Mouse (Mus musculus) midbrain, embryonic 16.5 days (tissue): ENCODE measurements around the gene Gpnmb. TPM values are rescaled to one million over a fixed set of nuclear protein-coding genes. Genes with fewer than 3 reads are reported as not detected.

Source experiments
- ATAC-seq: fragments of 200-750 bp; cut with Nextera tagmentation; 2 replicates; pipeline ENCODE4 v1.8.0; 2017; ENCODE audit warnings: moderate TSS enrichment
- H3K27ac ChIP-seq: fragments of 300-500 bp; sonication (generic); 2 replicates; pipeline ENCODE4 v1.5.1; 2014; ENCODE audit warnings: mild to moderate bottlenecking, low read length, mixed read lengths
- H3K27me3 ChIP-seq: fragments of 300-500 bp; sonication (generic); 2 replicates; pipeline ENCODE4 v1.6.1; 2014; ENCODE audit warnings: low read depth, low read length, mixed read lengths; ENCODE audit not compliant: control insufficient read depth, insufficient read depth
- H3K36me3 ChIP-seq: fragments of 300-500 bp; sonication (generic); 2 replicates; pipeline ENCODE4 v1.6.1; 2014; ENCODE audit warnings: mild to moderate bottlenecking, low read length, moderate library complexity, mixed read lengths; ENCODE audit not compliant: control insufficient read depth, insufficient read depth
- H3K4me1 ChIP-seq: fragments of 300-500 bp; sonication (generic); 2 replicates; pipeline ENCODE4 v1.6.1; 2014; ENCODE audit warnings: mild to moderate bottlenecking, low read length, mixed read lengths; ENCODE audit not compliant: control insufficient read depth, insufficient read depth
- H3K4me2 ChIP-seq: fragments of 300-500 bp; sonication (generic); 2 replicates; pipeline ENCODE4 v1.6.1; 2014; ENCODE audit warnings: mild to moderate bottlenecking, low read length, mixed read lengths
- H3K4me3 ChIP-seq: fragments of 300-500 bp; sonication (generic); 2 replicates; pipeline ENCODE4 v1.5.1; 2014; ENCODE audit warnings: low read depth, mild to moderate bottlenecking, low read length, moderate library complexity, mixed read lengths
- H3K9ac ChIP-seq: fragments of 300-500 bp; sonication (generic); 2 replicates; pipeline ENCODE4 v1.6.1; 2014; ENCODE audit warnings: low read depth, low read length, mixed read lengths
- H3K9me3 ChIP-seq: fragments of 300-500 bp; sonication (generic); replicated peaks from 2 replicates; pipeline ENCODE4 v1.6.1; 2014; ENCODE audit warnings: mild to moderate bottlenecking, low read length, mixed read lengths; ENCODE audit not compliant: control insufficient read depth, poor library complexity, severe bottlenecking
- WGBS: fragments of 180-500 bp; shearing (Covaris S2); extraction: QIAGEN DNeasy Blood & Tissue Kit; methylation state at CpG from one replicate; pipeline ENCODE4 v1.1.7; 2014; 5-methylcytosine and 5-hydroxymethylcytosine counted together
- polyA plus RNA-seq: library from polyadenylated mRNA; unstranded; fragments of >200 nt; fragmentation: Nextera tagmentation; extraction: Ambion mirVana; gene quantifications from 2 replicates; pipeline ENCODE4 v1.2.1, GENCODE M21; 2015

The Gpnmb gene
- polyA plus RNA-seq, 1 experiment from 2014 or later, result 0.63 TPM

DNA sequence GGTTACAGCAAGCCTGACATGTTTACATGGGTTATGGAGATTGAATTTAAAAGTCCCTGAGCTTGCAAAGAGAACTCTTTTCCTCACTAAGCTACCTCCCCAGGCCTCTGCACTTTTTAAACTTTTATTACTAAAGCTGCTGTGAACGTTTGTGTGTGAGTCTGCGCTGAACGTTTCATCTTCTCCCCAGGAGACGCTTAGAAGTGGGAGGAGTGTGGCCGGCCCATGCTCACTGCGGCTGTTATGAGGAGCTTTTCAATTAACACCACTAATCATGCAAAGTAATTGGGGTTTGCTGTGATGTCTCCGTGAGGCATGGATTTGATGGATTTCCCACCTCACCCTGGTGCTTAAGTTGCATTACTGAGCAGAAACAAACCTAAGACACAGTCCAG is 27.2 kb upstream of the Gpnmb start:
- H3K4me3 ChIP-seq, result no peak overlapping the region
- H3K4me2 ChIP-seq, result peak overlapping the region; percentile 0; the same call in 1 of the 2 replicates
- ATAC-seq, result no peak
- no peaks in the 10 kb centered on the region for H3K27me3 ChIP-seq
- H3K4me1 ChIP-seq, result peaks cover 7% of the 10 kb centered on the region; the same call in 1 of the 2 replicates
- no peak overlapping the region for H3K9ac ChIP-seq
- no peaks in the 10 kb centered on the region for H3K9me3 ChIP-seq
- H3K27ac ChIP-seq, result no peak overlapping the region
- WGBS, result 37% methylated on average over 7 of the region's 7 CpGs
- no peaks in the 10 kb centered on the region for H3K36me3 ChIP-seq

DNA sequence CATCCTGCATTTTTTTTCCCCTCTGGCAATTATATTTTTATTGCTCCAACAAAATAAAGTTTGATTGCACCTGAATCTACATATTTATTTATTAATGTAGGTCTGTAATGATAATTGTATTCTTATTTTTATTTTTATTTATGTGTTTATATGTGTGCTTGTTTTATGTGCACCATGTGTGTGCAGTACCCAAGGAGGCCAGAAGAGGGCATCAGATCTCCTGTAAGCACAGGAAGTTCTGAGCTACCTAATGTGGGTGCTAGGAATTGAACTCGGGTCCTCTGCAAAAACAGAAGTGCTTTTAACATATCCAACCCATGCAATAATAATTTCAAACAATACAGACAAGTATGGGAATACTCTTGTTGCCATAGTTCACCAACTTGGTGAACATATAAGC is 26.7 kb upstream of the Gpnmb start:
- Histone ChIP-seq H3K27me3 (no peaks in the 10 kb centered on the region), H3K9ac (no peak overlapping the region), H3K4me1 (peaks cover 7% of the 10 kb centered on the region; the same call in 1 of the 2 replicates), H3K4me3 (no peak overlapping the region), H3K4me2 (no peak overlapping the region), H3K27ac (no peak overlapping the region), H3K36me3 (no peaks in the 10 kb centered on the region), H3K9me3 (no peaks in the 10 kb centered on the region)
- 96% methylated on average over 1 of the region's 1 CpGs for WGBS
- ATAC-seq, result no peak

DNA sequence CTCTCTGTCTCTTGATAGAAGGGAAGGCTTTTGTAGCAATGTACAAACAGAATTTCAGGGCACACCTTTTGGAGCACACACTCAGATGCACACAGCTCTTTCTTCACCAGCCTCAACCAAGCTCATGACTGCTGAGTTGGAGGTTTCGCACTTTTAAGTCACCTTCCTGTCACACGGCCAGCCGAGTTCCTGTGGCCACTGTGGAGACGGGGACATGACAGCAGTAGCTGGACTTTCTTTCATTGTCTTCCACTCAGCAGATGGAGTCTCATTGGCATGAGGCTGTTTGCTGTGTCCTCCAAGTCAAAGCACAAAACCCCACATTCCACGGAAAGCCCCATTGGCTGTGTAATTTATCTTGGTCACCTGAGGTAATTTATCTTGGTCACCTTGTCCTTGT is 25.2 kb upstream of the Gpnmb start:
- Histone ChIP-seq H3K27me3 (no peaks in the 10 kb centered on the region), H3K9ac (no peak overlapping the region), H3K27ac (no peak overlapping the region), H3K36me3 (no peaks in the 10 kb centered on the region), H3K4me1 (peaks cover 7% of the 10 kb centered on the region; the same call in 1 of the 2 replicates), H3K4me2 (no peak overlapping the region), H3K4me3 (no peak overlapping the region), H3K9me3 (no peaks in the 10 kb centered on the region)
- no peak for ATAC-seq
- 93% methylated on average over 5 of the region's 5 CpGs for WGBS

DNA sequence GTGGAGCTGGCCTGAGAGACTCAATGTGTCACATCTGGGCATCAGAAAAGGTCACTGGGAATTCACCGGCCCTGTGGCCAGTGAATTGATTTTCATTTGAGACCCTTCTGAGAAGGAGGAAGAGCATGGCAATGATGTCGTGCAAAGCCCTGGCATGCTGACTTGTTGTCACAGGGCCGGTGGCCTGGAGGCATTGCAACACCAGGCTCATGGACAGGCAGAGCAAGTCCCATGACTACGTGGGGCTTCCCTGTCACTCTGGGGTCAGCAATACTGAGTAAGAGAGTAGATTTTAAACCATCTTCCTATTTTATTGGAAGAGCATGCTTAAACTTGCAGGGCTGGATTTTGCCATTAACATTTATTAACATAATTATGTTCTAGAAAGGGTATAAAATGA is 23.3 kb upstream of the Gpnmb start:
- H3K9me3 ChIP-seq, result no peaks in the 10 kb centered on the region
- no peak overlapping the region for H3K27ac ChIP-seq
- no peak overlapping the region for H3K9ac ChIP-seq
- H3K4me3 ChIP-seq, result no peak overlapping the region
- no peaks in the 10 kb centered on the region for H3K27me3 ChIP-seq
- H3K4me1 ChIP-seq, result peaks cover 7% of the 10 kb centered on the region; the same call in 1 of the 2 replicates
- ATAC-seq, result no peak
- H3K36me3 ChIP-seq, result no peaks in the 10 kb centered on the region
- no peak overlapping the region for H3K4me2 ChIP-seq
- WGBS, result 84% methylated on average over 4 of the region's 4 CpGs

DNA sequence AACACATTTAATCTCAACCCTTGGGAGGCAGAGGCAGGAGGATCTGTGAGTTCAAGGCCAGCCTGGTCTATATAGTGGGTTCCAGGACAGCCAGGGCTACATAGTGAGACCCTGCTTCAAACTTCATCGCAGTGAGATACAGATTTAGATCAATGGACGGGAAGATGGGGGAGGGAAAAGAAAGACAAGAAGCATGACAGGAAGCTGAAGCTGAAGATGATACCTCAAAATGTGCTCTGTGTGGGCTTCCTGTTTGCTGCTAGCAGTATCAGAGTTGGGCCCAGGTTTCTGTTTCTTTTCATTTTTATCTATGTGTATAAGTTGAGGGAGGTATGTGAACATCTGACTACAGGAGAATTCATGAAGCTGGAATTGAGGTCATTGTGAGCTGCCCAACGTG is 22.9 kb upstream of the Gpnmb start:
- Histone ChIP-seq H3K9me3 (no peaks in the 10 kb centered on the region), H3K36me3 (no peaks in the 10 kb centered on the region), H3K4me1 (0 out of 2 replicates have a peak, but pooled peaks cover 3% of the 10 kb centered on the region), H3K4me3 (no peak overlapping the region), H3K27me3 (no peaks in the 10 kb centered on the region), H3K27ac (no peak overlapping the region), H3K9ac (no peak overlapping the region), H3K4me2 (no peak overlapping the region)
- WGBS, result 90% methylated on average over 3 of the region's 3 CpGs
- ATAC-seq, result no peak

DNA sequence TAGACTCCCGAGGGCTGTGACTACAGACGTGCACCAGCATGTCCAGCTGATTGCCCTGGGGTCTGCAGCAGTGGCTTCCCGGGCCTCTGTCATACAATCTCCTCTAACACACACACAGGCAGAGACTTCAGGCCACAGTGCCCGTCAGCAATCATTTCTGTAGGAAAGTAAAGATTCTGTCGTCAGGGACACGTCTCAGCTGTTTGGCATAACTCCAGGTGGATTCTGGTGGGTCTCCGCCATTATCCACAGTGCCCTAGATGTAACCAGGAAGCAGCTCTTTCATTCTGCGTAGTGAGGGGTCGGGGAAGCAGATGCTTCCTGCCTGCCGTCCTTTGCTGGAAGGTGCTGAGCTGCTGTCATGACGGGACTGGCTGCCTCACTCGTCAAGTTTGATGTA is 19.2 kb upstream of the Gpnmb start:
- Histone ChIP-seq H3K4me2 (no peak overlapping the region), H3K27me3 (no peaks in the 10 kb centered on the region), H3K4me3 (no peak overlapping the region), H3K4me1 (no peaks in the 10 kb centered on the region), H3K36me3 (no peaks in the 10 kb centered on the region), H3K27ac (no peak overlapping the region), H3K9ac (no peak overlapping the region), H3K9me3 (no peaks in the 10 kb centered on the region)
- no peak for ATAC-seq
- 79% methylated on average over 12 of the region's 12 CpGs for WGBS

DNA sequence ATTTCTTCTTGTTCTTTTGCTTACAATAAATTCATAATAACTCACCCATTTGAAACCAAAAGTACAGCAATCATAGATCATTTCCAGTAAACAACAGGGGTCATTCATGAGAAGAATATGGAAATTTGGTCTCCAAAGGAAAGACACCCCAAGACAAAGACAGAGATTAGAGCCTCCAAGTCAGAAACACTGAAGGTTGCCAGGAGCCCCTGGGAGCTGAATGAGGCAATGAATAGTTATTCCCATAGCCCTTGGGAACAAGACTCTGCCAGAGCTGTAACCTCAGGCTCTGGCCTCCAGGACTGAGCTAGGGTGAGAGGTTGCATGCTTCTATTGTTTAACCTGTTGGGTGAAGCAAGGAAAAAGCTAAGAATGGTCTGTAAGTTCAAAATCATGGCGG is 17.0 kb upstream of the Gpnmb start:
- no peak overlapping the region for H3K4me3 ChIP-seq
- H3K27ac ChIP-seq, result no peak overlapping the region
- ATAC-seq, result no peak
- no peaks in the 10 kb centered on the region for H3K4me1 ChIP-seq
- H3K27me3 ChIP-seq, result no peaks in the 10 kb centered on the region
- no peaks in the 10 kb centered on the region for H3K36me3 ChIP-seq
- H3K9me3 ChIP-seq, result no peaks in the 10 kb centered on the region
- H3K9ac ChIP-seq, result no peak overlapping the region
- 89% methylated on average over 1 of the region's 1 CpGs for WGBS
- H3K4me2 ChIP-seq, result no peak overlapping the region

DNA sequence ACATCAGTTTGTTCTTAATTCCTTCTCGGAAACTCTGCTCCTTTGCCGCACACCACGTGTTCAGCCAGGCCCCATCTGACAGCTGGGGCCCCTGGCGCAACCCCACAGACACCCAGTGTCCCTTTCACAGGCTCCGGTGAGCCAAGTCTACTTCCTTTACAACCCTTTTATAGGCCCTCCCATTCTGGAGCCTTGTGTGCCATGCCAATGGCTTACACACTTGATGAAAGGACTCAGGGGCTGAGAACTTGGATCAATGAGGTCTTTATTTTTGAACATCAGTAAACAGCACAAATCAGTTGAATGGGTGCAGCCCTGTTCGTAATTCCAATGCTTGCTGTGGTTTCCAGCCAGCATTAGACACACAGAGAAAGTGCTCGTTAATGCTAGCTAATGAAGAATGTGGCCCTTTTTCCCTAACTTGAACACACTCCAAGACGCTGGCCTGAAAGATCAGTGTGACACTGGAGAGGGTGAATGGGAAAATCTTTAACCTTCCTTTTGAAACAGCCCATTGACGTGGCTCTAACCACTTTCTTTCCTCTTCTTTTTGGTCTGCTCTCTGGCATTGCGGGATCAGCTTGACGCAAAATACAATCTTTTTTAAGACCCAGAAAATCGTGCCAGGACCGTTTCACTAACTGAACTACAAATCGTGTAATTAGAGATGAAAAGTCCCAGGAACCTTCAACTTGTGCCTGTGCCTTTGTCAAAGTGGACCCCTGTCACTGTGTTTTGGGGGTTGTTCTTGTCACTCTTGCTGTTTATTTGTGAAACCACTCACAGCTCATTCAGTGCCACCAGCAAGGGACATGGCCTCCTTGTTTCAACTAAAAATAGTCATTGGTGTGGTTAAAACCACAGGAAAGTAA is 15.0 kb upstream of the Gpnmb start:
- no peaks in the 10 kb centered on the region for H3K9me3 ChIP-seq
- no peak overlapping the region for H3K4me3 ChIP-seq
- no peak overlapping the region for H3K4me2 ChIP-seq
- H3K4me1 ChIP-seq, result no peaks in the 10 kb centered on the region
- WGBS, result 49% methylated on average over 14 of the region's 14 CpGs
- H3K36me3 ChIP-seq, result no peaks in the 10 kb centered on the region
- H3K9ac ChIP-seq, result no peak overlapping the region
- H3K27me3 ChIP-seq, result no peaks in the 10 kb centered on the region
- no peak overlapping the region for H3K27ac ChIP-seq
- ATAC-seq, result peak; percentile 91

DNA sequence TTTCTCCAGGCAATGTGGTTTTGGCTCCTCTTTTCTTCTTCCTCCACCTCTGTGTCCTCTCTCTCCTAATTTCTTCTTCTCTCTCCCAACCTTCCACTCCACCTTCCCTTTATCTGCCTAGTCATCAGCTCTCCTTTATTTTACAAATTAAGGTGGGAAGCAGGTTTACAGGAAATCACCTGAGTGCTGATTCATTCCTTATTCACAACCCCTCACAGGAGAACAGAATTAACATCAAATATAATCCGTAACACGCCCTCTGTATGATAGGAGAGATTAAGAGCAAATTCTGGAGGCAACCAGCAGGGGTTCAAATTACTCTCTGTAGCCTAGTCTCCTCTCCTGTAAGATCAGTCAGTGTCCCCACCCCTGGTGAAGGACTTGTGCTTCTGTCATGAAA is 14.0 kb upstream of the Gpnmb start:
- H3K4me1 ChIP-seq, result no peaks in the 10 kb centered on the region
- no peak for ATAC-seq
- H3K36me3 ChIP-seq, result no peaks in the 10 kb centered on the region
- 76% methylated on average over 2 of the region's 2 CpGs for WGBS
- no peak overlapping the region for H3K27ac ChIP-seq
- no peak overlapping the region for H3K4me3 ChIP-seq
- H3K9ac ChIP-seq, result no peak overlapping the region
- no peaks in the 10 kb centered on the region for H3K9me3 ChIP-seq
- no peaks in the 10 kb centered on the region for H3K27me3 ChIP-seq
- H3K4me2 ChIP-seq, result no peak overlapping the region
